Mouse (Mus musculus): ENCODE results near the gene Capn3. TPM values are rescaled to one million over a fixed set of nuclear protein-coding genes. Genes with fewer than 3 reads are reported as not detected.
A peak's percentile ranks its signal among the peaks of the same experiment; 100 is the strongest.

Capn3 gene
- polyA plus RNA-seq, 1 experiment from 2014 or later: 2.3 TPM

DNA sequence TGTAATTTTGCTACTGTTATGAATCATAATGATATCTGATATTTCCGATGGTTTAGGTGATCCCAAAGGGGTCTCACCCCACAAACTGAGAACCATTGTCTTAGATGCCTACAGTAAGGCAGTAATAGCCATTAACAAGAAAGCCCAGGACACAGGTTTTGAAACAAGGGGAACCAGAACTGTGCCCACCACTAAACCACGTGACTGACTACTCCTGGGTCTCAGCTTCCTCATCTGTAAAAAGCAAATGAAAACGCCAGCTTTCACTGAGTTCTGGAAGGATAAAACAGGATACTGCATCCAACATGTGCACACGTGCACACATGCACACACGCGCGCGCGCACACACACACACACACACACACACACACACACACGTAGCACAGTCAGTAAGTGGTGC, 13.9 kb downstream of the Capn3 start:
- ATAC-seq (replicated peaks; ENCODE audit: low FRiP score, low TSS enrichment, low read depth): no peak
- WGBS: 87% methylated on average over 10 of the region's 10 CpGs

DNA sequence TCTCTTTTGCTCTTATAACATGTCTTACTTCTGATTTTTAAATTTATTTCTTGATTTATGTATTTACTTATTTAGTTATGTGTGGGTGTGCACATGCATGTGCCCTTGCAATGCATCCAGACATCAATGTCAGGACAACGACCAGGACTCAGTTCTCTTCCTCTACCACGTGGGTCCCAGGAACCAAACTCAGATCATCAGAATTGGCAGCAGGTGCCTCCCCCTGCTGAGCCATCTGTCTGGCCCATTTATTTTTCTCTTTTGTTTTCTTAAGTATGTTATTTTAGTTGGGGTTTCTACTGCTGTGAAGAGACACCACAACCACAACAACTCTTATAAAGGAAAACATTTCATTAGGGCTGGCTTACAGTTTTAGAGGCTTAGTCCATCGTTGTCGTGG, 15.0 kb downstream of the Capn3 start:
- Histone ChIP-seq H3K4me3 (ENCODE audit: low read depth, low read length) (no peak overlapping the region), H3K9ac (ENCODE audit: low read length) (no peak overlapping the region), H3K27me3 (replicated peaks; ENCODE audit: control insufficient read depth, insufficient read depth, low read length) (no peaks in the 10 kb centered on the region), H3K4me2 (ENCODE audit: low read length) (no peak overlapping the region), H3K9me3 (ENCODE audit: control insufficient read depth, low read length) (no peaks in the 10 kb centered on the region), H3K36me3 (ENCODE audit: control insufficient read depth, insufficient read depth, low read length) (no peaks in the 10 kb centered on the region), H3K4me1 (replicated peaks; ENCODE audit: control insufficient read depth, insufficient read depth, low read length) (no peaks in the 10 kb centered on the region), H3K27ac (ENCODE audit: low read depth) (no peak overlapping the region)
- no peak for ATAC-seq (replicated peaks; ENCODE audit: low FRiP score, low TSS enrichment, low read depth)
- no peak for DNase-seq (ENCODE audit: low spot score)
- 80% methylated on average over 4 of the region's 4 CpGs for WGBS

More for the DNA sequence above, 13.9 kb downstream of the Capn3 start:
- Histone ChIP-seq H3K4me2 (ENCODE audit: low read length) (no peak overlapping the region), H3K27ac (ENCODE audit: low read depth) (no peak overlapping the region), H3K4me1 (replicated peaks; ENCODE audit: control insufficient read depth, insufficient read depth, low read length) (no peaks in the 10 kb centered on the region), H3K4me3 (ENCODE audit: low read depth, low read length) (no peak overlapping the region), H3K9ac (ENCODE audit: low read length) (no peak overlapping the region), H3K36me3 (ENCODE audit: control insufficient read depth, insufficient read depth, low read length) (no peaks in the 10 kb centered on the region), H3K27me3 (replicated peaks; ENCODE audit: control insufficient read depth, insufficient read depth, low read length) (no peaks in the 10 kb centered on the region), H3K9me3 (ENCODE audit: control insufficient read depth, low read length) (no peaks in the 10 kb centered on the region)
- DNase-seq (ENCODE audit: low spot score): no peak

DNA sequence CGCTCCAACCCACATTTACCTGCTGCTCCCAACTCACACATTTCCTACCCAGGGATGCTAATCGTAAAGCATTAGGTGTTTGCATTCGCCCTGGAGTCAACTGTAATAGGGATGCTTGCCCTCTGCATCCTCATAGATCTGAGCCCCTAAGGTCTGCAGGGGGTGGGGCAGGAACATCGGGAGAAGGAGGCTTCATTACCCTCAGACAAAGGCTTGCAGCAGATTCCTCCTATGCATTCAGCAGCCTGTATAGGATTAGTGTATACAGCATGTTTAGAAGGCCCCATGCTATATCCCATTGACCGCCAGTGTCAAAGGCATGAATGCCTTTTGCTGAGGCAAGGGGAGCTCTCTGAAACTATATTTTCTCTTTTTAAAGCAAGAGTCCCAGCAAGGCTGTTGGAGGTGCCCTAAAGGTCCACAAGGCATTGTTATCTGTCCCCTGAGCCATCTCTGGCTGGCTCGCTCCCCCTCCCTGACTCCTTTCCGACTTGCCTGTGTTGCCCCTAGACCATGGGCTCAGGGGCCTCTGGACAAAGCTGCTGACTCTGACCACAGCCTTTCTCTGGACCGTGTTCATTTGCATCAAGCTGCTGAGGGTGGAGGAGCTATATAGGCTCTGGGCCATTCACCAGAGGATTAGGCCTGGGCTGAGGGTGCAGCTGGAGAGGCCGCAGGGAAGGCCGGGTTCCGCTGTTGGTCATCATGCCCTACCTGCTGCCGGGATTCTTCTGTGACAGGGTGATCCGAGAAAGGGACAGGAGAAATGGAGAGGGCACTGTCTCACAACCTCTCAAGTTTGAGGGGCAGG, 20.7 kb downstream of the Capn3 start:
- ATAC-seq (replicated peaks; ENCODE audit: low FRiP score, low TSS enrichment, low read depth): no peak

DNA sequence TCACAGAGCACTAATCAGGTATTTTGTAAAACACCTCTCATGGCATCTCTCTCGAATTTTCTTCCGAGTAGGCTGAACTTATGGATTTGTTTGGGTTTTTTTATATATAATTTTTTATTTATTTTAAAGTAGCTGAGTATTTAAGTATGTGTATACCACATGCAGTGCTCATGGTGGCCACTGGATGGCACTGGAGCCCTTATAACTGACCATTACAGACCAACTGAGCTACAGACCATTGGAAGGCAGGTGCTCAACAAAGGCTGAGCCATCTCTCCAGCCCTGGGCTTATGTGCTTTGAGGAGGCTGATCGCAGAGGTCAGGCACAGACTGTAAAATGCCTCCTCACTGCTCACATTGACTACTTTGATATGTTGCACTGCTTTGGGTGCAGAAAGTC, 22.8 kb downstream of the Capn3 start:
- H3K4me1 ChIP-seq (replicated peaks; ENCODE audit: control insufficient read depth, insufficient read depth, low read length): no peaks in the 10 kb centered on the region
- no peaks in the 10 kb centered on the region for H3K27me3 ChIP-seq (replicated peaks; ENCODE audit: control insufficient read depth, insufficient read depth, low read length)
- no peak overlapping the region for H3K9ac ChIP-seq (ENCODE audit: low read length)
- H3K4me2 ChIP-seq (ENCODE audit: low read length): no peak overlapping the region
- no peak overlapping the region for H3K27ac ChIP-seq (ENCODE audit: low read depth)
- DNase-seq (ENCODE audit: low spot score) (peak; percentile 80), ATAC-seq (replicated peaks; ENCODE audit: low FRiP score, low TSS enrichment, low read depth) (peak; percentile 41; the same call in 1 of the 2 replicates)
- no peaks in the 10 kb centered on the region for H3K36me3 ChIP-seq (ENCODE audit: control insufficient read depth, insufficient read depth, low read length)
- H3K4me3 ChIP-seq (ENCODE audit: low read depth, low read length): no peak overlapping the region
- 55% methylated on average over 3 of the region's 3 CpGs for WGBS
- H3K9me3 ChIP-seq (ENCODE audit: control insufficient read depth, low read length): no peaks in the 10 kb centered on the region

More for the DNA sequence above, 20.7 kb downstream of the Capn3 start:
- no peak overlapping the region for H3K4me3 ChIP-seq (ENCODE audit: low read depth, low read length)
- DNase-seq (ENCODE audit: low spot score): no peak
- H3K9me3 ChIP-seq (ENCODE audit: control insufficient read depth, low read length): no peaks in the 10 kb centered on the region
- H3K27me3 ChIP-seq (replicated peaks; ENCODE audit: control insufficient read depth, insufficient read depth, low read length): no peaks in the 10 kb centered on the region
- no peaks in the 10 kb centered on the region for H3K4me1 ChIP-seq (replicated peaks; ENCODE audit: control insufficient read depth, insufficient read depth, low read length)
- H3K9ac ChIP-seq (ENCODE audit: low read length): no peak overlapping the region
- H3K36me3 ChIP-seq (ENCODE audit: control insufficient read depth, insufficient read depth, low read length): no peaks in the 10 kb centered on the region
- H3K4me2 ChIP-seq (ENCODE audit: low read length): no peak overlapping the region
- H3K27ac ChIP-seq (ENCODE audit: low read depth): no peak overlapping the region
- WGBS: 84% methylated on average over 13 of the region's 13 CpGs

DNA sequence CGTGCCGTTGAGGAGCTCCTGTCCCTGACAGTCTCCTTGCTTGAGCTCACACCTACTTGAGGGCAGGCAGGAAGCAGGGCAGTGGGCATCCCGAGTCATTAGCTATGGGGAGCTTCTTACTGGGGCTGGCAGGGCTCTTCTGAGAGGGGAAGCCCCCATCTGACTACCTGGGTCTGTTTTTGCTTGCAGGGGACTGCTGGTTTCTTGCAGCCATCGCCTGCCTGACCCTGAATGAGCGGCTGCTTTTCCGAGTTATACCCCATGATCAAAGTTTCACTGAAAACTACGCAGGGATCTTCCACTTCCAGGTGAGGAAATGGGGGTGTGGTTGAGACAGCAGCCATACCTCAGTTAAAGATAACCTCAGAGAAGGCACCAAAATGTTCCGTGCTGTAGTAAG, 26.1 kb downstream of the Capn3 start:
- H3K4me1 ChIP-seq (replicated peaks; ENCODE audit: control insufficient read depth, insufficient read depth, low read length): no peaks in the 10 kb centered on the region

DNA sequence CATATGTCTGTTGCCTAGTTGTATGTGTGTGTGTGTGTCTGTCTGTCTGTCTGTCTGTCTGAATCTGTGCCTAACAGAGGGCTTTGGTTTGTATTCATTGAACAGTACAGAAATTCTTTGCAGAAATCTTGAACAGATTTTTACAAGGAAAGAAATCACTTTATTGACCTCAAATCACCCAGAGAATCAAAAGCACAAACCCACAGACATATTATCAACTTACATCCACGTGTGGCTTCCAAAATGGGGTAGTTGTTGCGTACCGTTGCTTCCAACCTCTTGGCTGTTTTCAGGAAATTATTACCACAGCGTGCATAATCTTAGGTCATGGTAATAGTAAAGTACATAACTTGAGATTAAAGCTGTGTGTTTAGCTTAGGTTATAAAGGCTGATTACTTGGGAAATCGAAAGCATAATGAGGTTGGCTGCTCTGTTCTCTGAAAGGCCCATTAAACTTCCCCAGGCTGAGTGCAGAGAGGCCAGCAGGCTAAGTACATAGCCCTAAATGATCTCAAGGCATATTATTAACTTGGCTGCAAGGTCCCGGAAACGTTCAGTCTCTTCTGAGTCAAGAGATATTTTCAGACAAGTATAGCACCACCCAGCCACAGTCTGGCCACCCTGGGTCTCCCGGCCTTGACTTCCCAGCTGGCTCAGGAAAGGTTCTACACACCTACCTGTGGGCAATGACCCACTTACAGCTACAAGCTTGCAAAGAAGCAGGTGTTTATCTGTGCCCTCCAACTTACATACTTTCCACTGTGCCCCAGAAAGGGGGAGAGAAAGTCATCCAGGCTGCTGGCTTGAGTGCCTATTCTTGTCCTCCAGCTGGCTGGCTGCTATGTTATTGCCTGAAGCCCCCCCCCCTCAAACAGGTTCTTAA, 26.9 kb downstream of the Capn3 start:
- Histone ChIP-seq H3K4me3 (ENCODE audit: low read depth, low read length) (no peak overlapping the region), H3K27me3 (replicated peaks; ENCODE audit: control insufficient read depth, insufficient read depth, low read length) (no peaks in the 10 kb centered on the region), H3K4me2 (ENCODE audit: low read length) (no peak overlapping the region), H3K36me3 (ENCODE audit: control insufficient read depth, insufficient read depth, low read length) (no peaks in the 10 kb centered on the region), H3K9ac (ENCODE audit: low read length) (no peak overlapping the region), H3K4me1 (replicated peaks; ENCODE audit: control insufficient read depth, insufficient read depth, low read length) (no peaks in the 10 kb centered on the region), H3K27ac (ENCODE audit: low read depth) (no peak overlapping the region), H3K9me3 (ENCODE audit: control insufficient read depth, low read length) (no peaks in the 10 kb centered on the region)
- WGBS: 59% methylated on average over 8 of the region's 8 CpGs
- ATAC-seq (replicated peaks; ENCODE audit: low FRiP score, low TSS enrichment, low read depth) (peak; percentile 60; the same call in 1 of the 2 replicates), DNase-seq (ENCODE audit: low spot score) (no peak)

More for the DNA sequence above, 26.1 kb downstream of the Capn3 start:
- Histone ChIP-seq H3K36me3 (ENCODE audit: control insufficient read depth, insufficient read depth, low read length) (no peaks in the 10 kb centered on the region), H3K9me3 (ENCODE audit: control insufficient read depth, low read length) (no peaks in the 10 kb centered on the region), H3K4me2 (ENCODE audit: low read length) (no peak overlapping the region), H3K27me3 (replicated peaks; ENCODE audit: control insufficient read depth, insufficient read depth, low read length) (no peaks in the 10 kb centered on the region), H3K4me3 (ENCODE audit: low read depth, low read length) (no peak overlapping the region), H3K27ac (ENCODE audit: low read depth) (no peak overlapping the region), H3K9ac (ENCODE audit: low read length) (no peak overlapping the region)
- ATAC-seq (replicated peaks; ENCODE audit: low FRiP score, low TSS enrichment, low read depth) (no peak), DNase-seq (ENCODE audit: low spot score) (no peak)
- WGBS: 62% methylated on average over 8 of the region's 8 CpGs

DNA sequence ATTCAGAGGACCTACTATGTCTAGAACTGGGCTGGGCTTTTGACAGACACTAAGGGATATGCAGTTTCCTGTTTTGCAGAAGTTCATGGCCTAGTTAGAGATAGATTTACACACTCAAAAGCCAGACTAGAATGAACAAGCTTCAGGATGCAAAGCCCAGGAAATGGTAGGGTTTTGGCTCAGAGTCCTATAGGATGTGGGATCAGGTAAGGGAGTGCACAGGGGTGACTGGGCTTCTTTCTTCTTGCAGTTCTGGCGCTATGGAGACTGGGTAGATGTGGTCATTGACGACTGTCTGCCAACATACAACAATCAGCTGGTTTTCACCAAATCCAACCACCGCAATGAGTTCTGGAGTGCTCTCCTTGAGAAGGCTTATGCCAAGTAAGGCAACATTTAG, 28.4 kb downstream of the Capn3 start:
- WGBS: 90% methylated on average over 3 of the region's 3 CpGs
- Histone ChIP-seq H3K27me3 (replicated peaks; ENCODE audit: control insufficient read depth, insufficient read depth, low read length) (no peaks in the 10 kb centered on the region), H3K4me2 (ENCODE audit: low read length) (no peak overlapping the region), H3K27ac (ENCODE audit: low read depth) (no peak overlapping the region), H3K4me1 (replicated peaks; ENCODE audit: control insufficient read depth, insufficient read depth, low read length) (no peaks in the 10 kb centered on the region), H3K4me3 (ENCODE audit: low read depth, low read length) (no peak overlapping the region), H3K9ac (ENCODE audit: low read length) (no peak overlapping the region), H3K36me3 (ENCODE audit: control insufficient read depth, insufficient read depth, low read length) (no peaks in the 10 kb centered on the region), H3K9me3 (ENCODE audit: control insufficient read depth, low read length) (no peaks in the 10 kb centered on the region)
- ATAC-seq (replicated peaks; ENCODE audit: low FRiP score, low TSS enrichment, low read depth) (no peak), DNase-seq (ENCODE audit: low spot score) (no peak)

DNA sequence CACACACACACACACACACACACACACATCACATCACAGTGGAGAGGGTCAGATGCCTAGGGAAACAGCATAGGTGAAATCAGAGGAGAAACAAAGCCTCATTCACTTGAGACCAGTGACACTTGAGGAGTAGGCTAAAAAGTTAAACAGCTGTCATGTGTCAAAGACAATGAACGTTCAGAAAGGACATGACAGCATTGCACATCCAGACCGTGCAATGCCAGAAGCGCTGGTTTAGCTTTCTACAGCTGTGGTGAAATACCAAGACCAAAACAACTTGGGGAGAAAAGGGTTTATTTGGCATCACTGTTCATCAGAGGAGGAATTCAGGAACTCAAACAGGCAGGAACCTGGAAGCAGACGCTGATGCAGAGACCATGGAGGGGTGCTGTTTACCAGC, 37.4 kb downstream of the Capn3 start:
- no peak overlapping the region for H3K4me2 ChIP-seq (ENCODE audit: low read length)
- ATAC-seq (replicated peaks; ENCODE audit: low FRiP score, low TSS enrichment, low read depth) (no peak), DNase-seq (ENCODE audit: low spot score) (no peak)
- H3K4me3 ChIP-seq (ENCODE audit: low read depth, low read length): no peak overlapping the region
- no peaks in the 10 kb centered on the region for H3K27me3 ChIP-seq (replicated peaks; ENCODE audit: control insufficient read depth, insufficient read depth, low read length)
- no peak overlapping the region for H3K9ac ChIP-seq (ENCODE audit: low read length)
- no peak overlapping the region for H3K27ac ChIP-seq (ENCODE audit: low read depth)
- H3K4me1 ChIP-seq (replicated peaks; ENCODE audit: control insufficient read depth, insufficient read depth, low read length): no peaks in the 10 kb centered on the region
- no peaks in the 10 kb centered on the region for H3K9me3 ChIP-seq (ENCODE audit: control insufficient read depth, low read length)
- H3K36me3 ChIP-seq (ENCODE audit: control insufficient read depth, insufficient read depth, low read length): no peaks in the 10 kb centered on the region
- 46% methylated on average over 4 of the region's 4 CpGs for WGBS
